Mouse (Mus musculus) adrenal gland, adult (tissue): ENCODE measurements around the gene Crkl.
"Not testable (repeated sequence)": the region's sequence is repeated elsewhere in the genome, so short reads cannot be mapped to it uniquely, and the experiment has no call there.

Source experiments
- DNase-seq, 2 experiments: peaks; one replicate each; pipeline ENCODE4 v3.0.0; 2022 to 2023; ENCODE audit warnings: low spot score in 1 of 2; ENCODE audit not compliant: inconsistent age in 2 of 2

Crkl gene

GRCm38 (mm10) chr16:17481465-17481864 is 29.7 kb downstream of the Crkl start:
- DNase-seq, result no peak

- DNase-seq, result peak; percentile 63 to 72
These were observed 34.7 kb downstream of the Crkl start for GRCm38 (mm10) chr16:17486505-17486904.

- peak; percentile 72 to 89 for DNase-seq
These were observed 37.0 kb downstream of the Crkl start for GRCm38 (mm10) chr16:17488478-17489468.

GRCm38 (mm10) chr16:17489469-17490111 is 37.8 kb downstream of the Crkl start, which contains the start of gene Aifm3:
Gene Aifm3 (plus strand): TSS chr16:17489611.
- peak; percentile 50 to 72 for DNase-seq

- no peak for DNase-seq
These were observed 39.4 kb downstream of the Crkl start for GRCm38 (mm10) chr16:17491154-17491553.

GRCm38 (mm10) chr16:17491896-17492561 is 40.2 kb downstream of the Crkl start:
- DNase-seq, result no peak

- peak; percentile 55 to 65 for DNase-seq
These were observed 44.9 kb downstream of the Crkl start for GRCm38 (mm10) chr16:17496499-17497305.

GRCm38 (mm10) chr16:17499249-17499883 is 47.6 kb downstream of the Crkl start:
- DNase-seq, result no peak

GRCm38 (mm10) chr16:17502681-17503080 is 50.9 kb downstream of the Crkl start:
- DNase-seq, result no peak

- no peak for DNase-seq
These were observed 55.3 kb downstream of the Crkl start for GRCm38 (mm10) chr16:17507018-17507552.

- DNase-seq, result not testable (repeated sequence)
These were observed 56.2 kb downstream of the Crkl start for GRCm38 (mm10) chr16:17508031-17508430.

GRCm38 (mm10) chr16:17508546-17509239 is 56.9 kb downstream of the Crkl start, which contains the start of gene Lztr1:
Gene Lztr1 (plus strand): TSS chr16:17508688.
- DNase-seq, result peak; percentile 91 to 97

- DNase-seq, result no peak
These were observed 57.4 kb downstream of the Crkl start for GRCm38 (mm10) chr16:17509240-17509597.

GRCm38 (mm10) chr16:17510143-17510542 is 58.4 kb downstream of the Crkl start:
- DNase-seq, result no peak

GRCm38 (mm10) chr16:17510686-17511085 is 58.9 kb downstream of the Crkl start:
- DNase-seq, result no peak

- no peak for DNase-seq
These were observed 59.6 kb downstream of the Crkl start for GRCm38 (mm10) chr16:17511431-17511830.

- no peak for DNase-seq
These were observed 67.1 kb downstream of the Crkl start for GRCm38 (mm10) chr16:17518910-17519309.

GRCm38 (mm10) chr16:17524156-17524555 is 72.4 kb downstream of the Crkl start:
- no peak for DNase-seq

- no peak for DNase-seq
These were observed 73.7 kb downstream of the Crkl start for GRCm38 (mm10) chr16:17525524-17525923.
